Mouse (Mus musculus): ENCODE measurements at regions not wholly inside any gene's neighbourhood (a gene's known extent, or its start where the extent isn't known, plus 50 kb on each side); places are given as distances from the start of the nearest gene placed in this dataset.

DNA sequence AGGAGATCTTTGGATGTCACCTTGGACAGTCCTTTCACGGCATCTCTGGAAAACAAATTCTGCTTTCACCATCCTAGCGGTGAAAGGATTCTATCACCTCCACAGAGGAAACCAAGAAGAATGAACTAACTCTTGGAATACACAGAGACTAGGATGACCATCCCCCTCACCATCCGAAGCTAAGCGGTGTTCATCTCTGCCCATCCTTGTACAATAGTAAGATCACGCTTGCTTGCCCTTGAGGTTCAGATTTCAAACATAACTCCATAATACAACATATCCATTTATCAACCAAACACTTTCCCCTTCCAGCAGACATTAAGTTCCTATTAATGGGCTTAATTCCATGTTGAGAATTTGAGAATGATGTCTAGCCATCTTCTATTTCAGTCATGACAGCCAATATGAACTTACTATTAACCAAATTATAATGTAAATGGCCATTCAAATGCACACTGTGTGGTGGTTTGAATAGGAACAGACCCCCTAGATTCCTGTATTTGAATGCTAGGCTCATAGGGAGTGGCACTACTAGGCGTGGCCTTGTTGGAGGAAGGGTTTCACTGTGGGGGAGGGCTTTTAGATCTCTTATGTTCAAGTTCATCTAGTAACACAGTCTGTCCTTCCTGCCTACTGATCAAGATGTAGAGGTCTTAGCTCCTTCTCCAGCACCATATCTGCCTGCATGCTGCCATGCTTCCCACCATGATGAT lies 281.4 kb downstream of the Adamts20 start:
- no peak for TF ChIP-seq ZKSCAN1 (IDR thresholded peaks at IDR 0.05; ENCODE audit: low read depth, low read length)
- TF ChIP-seq GABPA (IDR thresholded peaks at IDR 0.05; ENCODE audit: low read depth, low read length) = no peak
- no peak for TF ChIP-seq MAZ (IDR thresholded peaks at IDR 0.05; ENCODE audit: low read depth, low read length)
- TF ChIP-seq ETS1 (IDR thresholded peaks at IDR 0.05; ENCODE audit: low read depth, low read length) = no peak
- no peak for TF ChIP-seq ZMIZ1 (IDR thresholded peaks at IDR 0.05; ENCODE audit: low read depth, low read length)
- TF ChIP-seq ZC3H11A (IDR thresholded peaks at IDR 0.05; ENCODE audit: low read depth, low read length) = no peak
- no peak overlapping the region for H3K27ac ChIP-seq (ENCODE audit: control insufficient read depth, low read depth, low read length)
- H3K9me3 ChIP-seq (replicated peaks; ENCODE audit: insufficient read depth, low read length) = no peaks in the 10 kb centered on the region
- H3K79me2 ChIP-seq (ENCODE audit: control insufficient read depth, insufficient read depth, low read length, poor library complexity) = no peaks in the 10 kb centered on the region
- H3K4me1 ChIP-seq (ENCODE audit: control insufficient read depth in 1 of 2, insufficient read depth in 2 of 2, low read length in 2 of 2) = no peaks in the 10 kb centered on the region
- H3K27me3 ChIP-seq (ENCODE audit: control insufficient read depth in 1 of 2, insufficient read depth in 2 of 2, low read length in 2 of 2) = no peaks in the 10 kb centered on the region
- H3K36me3 ChIP-seq (ENCODE audit: control insufficient read depth in 1 of 2, insufficient read depth in 2 of 2, low read length in 2 of 2) = no peaks in the 10 kb centered on the region
- no peak for DNase-seq (ENCODE audit: low read depth, low spot score)
- no peak overlapping the region for H3K9ac ChIP-seq (ENCODE audit: control insufficient read depth, low read depth, low read length, poor library complexity, severe bottlenecking)
- H3K4me3 ChIP-seq (ENCODE audit: control insufficient read depth in 1 of 2, insufficient read depth in 1 of 2, low read depth in 2 of 2, low read length in 2 of 2) = no peak overlapping the region

DNA sequence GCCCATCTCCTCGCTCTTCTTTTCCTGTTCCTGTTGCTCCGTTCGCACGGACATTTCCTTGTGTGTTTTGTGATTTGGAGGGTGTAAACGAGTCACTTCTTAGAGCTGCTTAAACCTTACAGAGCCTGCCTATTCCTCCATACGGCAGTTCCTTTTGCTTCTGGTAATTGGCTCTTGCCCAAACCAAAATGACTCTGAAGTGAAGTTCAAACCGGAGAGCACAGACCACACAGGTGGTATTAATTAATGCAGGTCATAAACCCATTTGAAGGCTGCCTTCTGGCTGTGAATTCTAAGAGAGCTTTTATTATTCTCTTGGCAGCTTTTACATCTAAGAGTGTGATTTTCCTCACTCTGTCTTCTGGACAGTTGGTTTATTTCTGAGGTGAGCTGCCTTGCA lies 291.1 kb downstream of the Adamts20 start:
- DNase-seq (ENCODE audit: low read depth, low spot score) = no peak

DNA sequence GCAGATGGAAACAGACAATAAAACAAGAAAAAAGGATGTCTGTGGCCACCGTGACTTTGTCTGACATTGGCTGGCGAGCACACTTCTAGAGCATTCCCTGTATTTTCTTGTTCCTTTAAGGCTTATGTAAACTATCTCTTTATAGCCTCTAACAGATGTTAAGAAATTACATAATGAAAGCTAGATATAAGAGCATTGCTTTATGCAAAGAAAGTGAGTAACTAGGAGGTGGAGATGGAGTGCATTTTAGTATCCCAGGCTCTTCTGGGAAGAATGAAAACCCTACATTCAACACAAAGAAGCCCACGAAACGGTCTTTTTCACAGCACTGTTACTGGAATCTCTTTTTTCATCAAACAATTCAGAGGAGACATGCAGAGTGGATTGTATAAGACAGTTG lies 304.4 kb downstream of the Adamts20 start:
- H3K4me1 ChIP-seq (ENCODE audit: control insufficient read depth in 1 of 2, insufficient read depth in 2 of 2, low read length in 2 of 2) = no peaks in the 10 kb centered on the region
- H3K27me3 ChIP-seq (ENCODE audit: control insufficient read depth in 1 of 2, insufficient read depth in 2 of 2, low read length in 2 of 2) = no peaks in the 10 kb centered on the region
- H3K4me3 ChIP-seq (ENCODE audit: control insufficient read depth in 1 of 2, insufficient read depth in 1 of 2, low read depth in 2 of 2, low read length in 2 of 2) = no peak overlapping the region
- H3K36me3 ChIP-seq (ENCODE audit: control insufficient read depth in 1 of 2, insufficient read depth in 2 of 2, low read length in 2 of 2) = no peaks in the 10 kb centered on the region
- TF ChIP-seq SMC3 (IDR thresholded peaks at IDR 0.05; ENCODE audit: low read depth, low read length) (no peak), MAFK (IDR thresholded peaks at IDR 0.05; ENCODE audit: borderline replicate concordance, low read depth, low read length) (no peak), ZMIZ1 (IDR thresholded peaks at IDR 0.05; ENCODE audit: low read depth, low read length) (no peak), HCFC1 (IDR thresholded peaks at IDR 0.05; ENCODE audit: low read depth, low read length) (no peak), KAT2A (conservative IDR thresholded peaks at IDR 0.05; ENCODE audit: low read depth, low read length) (no peak), ZKSCAN1 (IDR thresholded peaks at IDR 0.05; ENCODE audit: low read depth, low read length) (no peak), CHD1 (IDR thresholded peaks at IDR 0.05; ENCODE audit: low read depth, low read length) (no peak), ELF1 (IDR thresholded peaks at IDR 0.05; ENCODE audit: low read depth, low read length) (no peak), MAX (IDR thresholded peaks at IDR 0.05; ENCODE audit: low read length) (no peak), MYC (IDR thresholded peaks at IDR 0.05; ENCODE audit: low read depth, low read length) (no peak), EP300 (IDR thresholded peaks at IDR 0.05; ENCODE audit: low read depth in 1 of 2, low read length in 2 of 2) (no peak), ETS1 (IDR thresholded peaks at IDR 0.05; ENCODE audit: low read depth, low read length) (no peak)
- no peak overlapping the region for H3K27ac ChIP-seq (ENCODE audit: control insufficient read depth, low read depth, low read length)
- no peak for DNase-seq (ENCODE audit: low read depth, low spot score)
- no peaks in the 10 kb centered on the region for H3K9me3 ChIP-seq (replicated peaks; ENCODE audit: insufficient read depth, low read length)
- H3K79me2 ChIP-seq (ENCODE audit: control insufficient read depth, insufficient read depth, low read length, poor library complexity) = no peaks in the 10 kb centered on the region
- no peak overlapping the region for H3K9ac ChIP-seq (ENCODE audit: control insufficient read depth, low read depth, low read length, poor library complexity, severe bottlenecking)

More for the DNA sequence above, 291.1 kb downstream of the Adamts20 start:
- no peaks in the 10 kb centered on the region for H3K79me2 ChIP-seq (ENCODE audit: control insufficient read depth, insufficient read depth, low read length, poor library complexity)
- H3K4me3 ChIP-seq (ENCODE audit: control insufficient read depth in 1 of 2, insufficient read depth in 1 of 2, low read depth in 2 of 2, low read length in 2 of 2) = no peak overlapping the region
- no peaks in the 10 kb centered on the region for H3K36me3 ChIP-seq (ENCODE audit: control insufficient read depth in 1 of 2, insufficient read depth in 2 of 2, low read length in 2 of 2)
- H3K9ac ChIP-seq (ENCODE audit: control insufficient read depth, low read depth, low read length, poor library complexity, severe bottlenecking) = no peak overlapping the region
- H3K27ac ChIP-seq (ENCODE audit: control insufficient read depth, low read depth, low read length) = no peak overlapping the region
- TF ChIP-seq BHLHE40 (IDR thresholded peaks at IDR 0.05; ENCODE audit: borderline replicate concordance, low read depth, low read length) = no peak
- TF ChIP-seq MYC (IDR thresholded peaks at IDR 0.05; ENCODE audit: low read depth, low read length) = no peak
- H3K27me3 ChIP-seq (ENCODE audit: control insufficient read depth in 1 of 2, insufficient read depth in 2 of 2, low read length in 2 of 2) = no peaks in the 10 kb centered on the region
- H3K9me3 ChIP-seq (replicated peaks; ENCODE audit: insufficient read depth, low read length) = no peaks in the 10 kb centered on the region
- H3K4me1 ChIP-seq (ENCODE audit: control insufficient read depth in 1 of 2, insufficient read depth in 2 of 2, low read length in 2 of 2) = no peaks in the 10 kb centered on the region
